Mouse (Mus musculus): ENCODE data around the gene Ndp. TPM values are rescaled to one million over a fixed set of nuclear protein-coding genes. Genes with fewer than 3 reads are reported as not detected.

Gene Ndp
- polyA plus RNA-seq (2016; fragmentation: Nextera tagmentation; extraction: Ambion mirVana): 1.2 and 1.3 TPM in 2 replicates

GRCm38 (mm10) chrX:16911241-16911873 lies at the start of gene Ndp:
Gene Ndp (minus strand): TSS chrX:16911774.
- H3K27ac ChIP-seq (replicated peaks): no peak within 1 kb of the TSS
- 26% methylated on average over 13 of the region's 13 CpGs for WGBS
- H3K27me3 ChIP-seq (replicated peaks; ENCODE audit: low read depth, poor library complexity, severe bottlenecking): peaks cover 28% of the 10 kb centered on the region
- peak within 1 kb of the TSS; percentile 45 for H3K4me3 ChIP-seq
- DNase-seq (ENCODE audit: low spot score): peak; percentile 10
- H3K4me1 ChIP-seq: no peaks in the 10 kb centered on the region
- H3K36me3 ChIP-seq (replicated peaks): no peaks in the 10 kb centered on the region
- H3K9me3 ChIP-seq: no peaks in the 10 kb centered on the region

GRCm38 (mm10) chrX:16954767-16955166 lies 43.2 kb upstream of the Ndp start:
- Histone ChIP-seq H3K4me1 (no peaks in the 10 kb centered on the region), H3K4me3 (no peak overlapping the region)
- 90% methylated on average over 2 of the region's 2 CpGs for WGBS

GRCm38 (mm10) chrX:16918006-16918405 lies 6.4 kb upstream of the Ndp start:
- Histone ChIP-seq H3K4me1 (no peaks in the 10 kb centered on the region), H3K4me3 (no peak overlapping the region), H3K27ac (replicated peaks) (no peak overlapping the region), H3K9me3 (no peaks in the 10 kb centered on the region), H3K27me3 (replicated peaks; ENCODE audit: low read depth, poor library complexity, severe bottlenecking) (no peaks in the 10 kb centered on the region), H3K36me3 (replicated peaks) (no peaks in the 10 kb centered on the region)
- DNase-seq (ENCODE audit: low spot score): no peak

More at GRCm38 (mm10) chrX:16954767-16955166, 43.2 kb upstream of the Ndp start:
- DNase-seq (ENCODE audit: low spot score): no peak
- H3K9me3 ChIP-seq: no peaks in the 10 kb centered on the region
- H3K27ac ChIP-seq (replicated peaks): no peak overlapping the region
- no peaks in the 10 kb centered on the region for H3K36me3 ChIP-seq (replicated peaks)
- no peaks in the 10 kb centered on the region for H3K27me3 ChIP-seq (replicated peaks; ENCODE audit: low read depth, poor library complexity, severe bottlenecking)

GRCm38 (mm10) chrX:16913118-16913517 lies 1.5 kb upstream of the Ndp start:
- Histone ChIP-seq H3K4me1 (no peaks in the 10 kb centered on the region), H3K27ac (replicated peaks) (no peak overlapping the region), H3K4me3 (no peak overlapping the region), H3K9me3 (no peaks in the 10 kb centered on the region), H3K27me3 (replicated peaks; ENCODE audit: low read depth, poor library complexity, severe bottlenecking) (peaks cover 28% of the 10 kb centered on the region), H3K36me3 (replicated peaks) (no peaks in the 10 kb centered on the region)
- DNase-seq (ENCODE audit: low spot score): no peak
- WGBS: 63% methylated on average over 1 of the region's 1 CpGs

- 43% methylated on average over 4 of the region's 4 CpGs for WGBS
These were observed 337 bp upstream of the Ndp start for GRCm38 (mm10) chrX:16911911-16912310.

GRCm38 (mm10) chrX:16910211-16911095 lies 1.1 kb downstream of the Ndp start:
- Histone ChIP-seq H3K27me3 (replicated peaks; ENCODE audit: low read depth, poor library complexity, severe bottlenecking) (peaks cover 28% of the 10 kb centered on the region), H3K27ac (replicated peaks) (no peak overlapping the region), H3K4me1 (no peaks in the 10 kb centered on the region), H3K36me3 (replicated peaks) (no peaks in the 10 kb centered on the region), H3K4me3 (peak overlapping the region; percentile 45), H3K9me3 (no peaks in the 10 kb centered on the region)
- WGBS: 21% methylated on average over 18 of the region's 18 CpGs
- peak; percentile 13 for DNase-seq (ENCODE audit: low spot score)

More at GRCm38 (mm10) chrX:16911911-16912310, 337 bp upstream of the Ndp start:
- Histone ChIP-seq H3K27me3 (replicated peaks; ENCODE audit: low read depth, poor library complexity, severe bottlenecking) (peaks cover 28% of the 10 kb centered on the region), H3K36me3 (replicated peaks) (no peaks in the 10 kb centered on the region), H3K4me1 (no peaks in the 10 kb centered on the region), H3K27ac (replicated peaks) (no peak overlapping the region), H3K9me3 (no peaks in the 10 kb centered on the region), H3K4me3 (no peak overlapping the region)
- DNase-seq (ENCODE audit: low spot score): no peak

GRCm38 (mm10) chrX:16908652-16909051 lies 2.9 kb downstream of the Ndp start:
- WGBS: 81% methylated on average over 2 of the region's 2 CpGs
- no peak overlapping the region for H3K27ac ChIP-seq (replicated peaks)
- H3K27me3 ChIP-seq (replicated peaks; ENCODE audit: low read depth, poor library complexity, severe bottlenecking): peaks cover 28% of the 10 kb centered on the region
- no peaks in the 10 kb centered on the region for H3K4me1 ChIP-seq
- H3K36me3 ChIP-seq (replicated peaks): no peaks in the 10 kb centered on the region
- H3K4me3 ChIP-seq: no peak overlapping the region
- DNase-seq (ENCODE audit: low spot score): no peak
- H3K9me3 ChIP-seq: no peaks in the 10 kb centered on the region

- H3K4me1 ChIP-seq: no peaks in the 10 kb centered on the region
- WGBS: 75% methylated on average over 6 of the region's 6 CpGs
These were observed 4.0 kb downstream of the Ndp start for GRCm38 (mm10) chrX:16907554-16907953.

GRCm38 (mm10) chrX:16894377-16895175 lies 17.0 kb downstream of the Ndp start:
- Histone ChIP-seq H3K9me3 (no peaks in the 10 kb centered on the region), H3K27me3 (replicated peaks; ENCODE audit: low read depth, poor library complexity, severe bottlenecking) (no peaks in the 10 kb centered on the region), H3K36me3 (replicated peaks) (no peaks in the 10 kb centered on the region), H3K4me3 (no peak overlapping the region), H3K27ac (replicated peaks) (no peak overlapping the region), H3K4me1 (no peaks in the 10 kb centered on the region)
- DNase-seq (ENCODE audit: low spot score): peak; percentile 36
- 36% methylated on average over 5 of the region's 5 CpGs for WGBS

More at GRCm38 (mm10) chrX:16907554-16907953, 4.0 kb downstream of the Ndp start:
- Histone ChIP-seq H3K9me3 (no peaks in the 10 kb centered on the region), H3K4me3 (no peak overlapping the region), H3K27me3 (replicated peaks; ENCODE audit: low read depth, poor library complexity, severe bottlenecking) (peaks cover 28% of the 10 kb centered on the region), H3K27ac (replicated peaks) (no peak overlapping the region), H3K36me3 (replicated peaks) (no peaks in the 10 kb centered on the region)
- DNase-seq (ENCODE audit: low spot score): no peak

- H3K27me3 ChIP-seq (replicated peaks; ENCODE audit: low read depth, poor library complexity, severe bottlenecking): no peaks in the 10 kb centered on the region
- no peaks in the 10 kb centered on the region for H3K4me1 ChIP-seq
- no peaks in the 10 kb centered on the region for H3K36me3 ChIP-seq (replicated peaks)
- no peak overlapping the region for H3K27ac ChIP-seq (replicated peaks)
- no peak overlapping the region for H3K4me3 ChIP-seq
- no peaks in the 10 kb centered on the region for H3K9me3 ChIP-seq
- DNase-seq (ENCODE audit: low spot score): no peak
These were observed 43.8 kb downstream of the Ndp start for GRCm38 (mm10) chrX:16867640-16868314.

- no peaks in the 10 kb centered on the region for H3K36me3 ChIP-seq (replicated peaks)
- H3K27ac ChIP-seq (replicated peaks): no peak overlapping the region
- no peak overlapping the region for H3K4me3 ChIP-seq
- no peaks in the 10 kb centered on the region for H3K27me3 ChIP-seq (replicated peaks; ENCODE audit: low read depth, poor library complexity, severe bottlenecking)
- H3K9me3 ChIP-seq: no peaks in the 10 kb centered on the region
- H3K4me1 ChIP-seq: no peaks in the 10 kb centered on the region
- DNase-seq (ENCODE audit: low spot score): no peak
These were observed 51.3 kb downstream of the Ndp start for GRCm38 (mm10) chrX:16860244-16860643.

- Histone ChIP-seq H3K27me3 (replicated peaks; ENCODE audit: low read depth, poor library complexity, severe bottlenecking) (no peaks in the 10 kb centered on the region), H3K4me1 (no peaks in the 10 kb centered on the region), H3K9me3 (no peaks in the 10 kb centered on the region), H3K27ac (replicated peaks) (no peak overlapping the region), H3K4me3 (no peak overlapping the region), H3K36me3 (replicated peaks) (no peaks in the 10 kb centered on the region)
- no peak for DNase-seq (ENCODE audit: low spot score)
- WGBS: 94% methylated on average over 2 of the region's 2 CpGs
These were observed 65.5 kb downstream of the Ndp start for GRCm38 (mm10) chrX:16846034-16846433.
